Mouse (Mus musculus) kidney, adult 2 months (tissue): ENCODE measurements around the gene Rbms1.

ENCODE experiments used
- CTCF ChIP-seq: fragments of 200-500 bp; conservative IDR thresholded peaks from 2 replicates; pipeline ENCODE4 v1.5.1; 2011; ENCODE audit warnings: low read depth, mild to moderate bottlenecking, control low read depth, low read length, moderate library complexity, mixed read lengths; ENCODE audit not compliant: insufficient read depth, insufficient read length
- POLR2A ChIP-seq: fragments of 200-500 bp; IDR thresholded peaks from one replicate; pipeline ENCODE4 v1.6.1; 2011; ENCODE audit warnings: low read depth, low read length, control low read depth

DNA sequence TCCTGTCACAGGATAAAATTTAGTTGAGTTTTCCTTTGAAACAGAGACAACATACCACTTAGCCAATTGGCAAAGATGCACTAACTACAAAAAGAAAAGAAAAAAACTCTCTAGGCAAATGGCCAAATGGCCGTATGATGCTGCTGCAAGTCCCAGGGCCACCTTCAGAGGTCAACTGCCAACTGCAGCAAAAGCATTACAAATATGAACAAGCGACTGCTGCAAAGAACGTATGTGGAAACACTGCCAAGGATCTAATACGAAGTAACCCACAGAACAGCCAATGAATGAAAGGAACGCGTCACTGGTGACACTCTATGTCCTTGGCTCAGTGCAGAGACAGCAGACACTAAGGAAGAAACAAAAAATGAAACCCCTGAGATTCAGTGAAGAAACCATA is 148.2 kb downstream of the Rbms1 start:
- TF ChIP-seq CTCF: no peak
- TF ChIP-seq POLR2A: no peak
